Mouse (Mus musculus) cerebellum, adult 9-10 months (tissue): ENCODE measurements around the gene A3galt2.

Experiments
- DNase-seq: peaks from one replicate; pipeline ENCODE4 v3.0.0; 2022

Gene A3galt2

DNA sequence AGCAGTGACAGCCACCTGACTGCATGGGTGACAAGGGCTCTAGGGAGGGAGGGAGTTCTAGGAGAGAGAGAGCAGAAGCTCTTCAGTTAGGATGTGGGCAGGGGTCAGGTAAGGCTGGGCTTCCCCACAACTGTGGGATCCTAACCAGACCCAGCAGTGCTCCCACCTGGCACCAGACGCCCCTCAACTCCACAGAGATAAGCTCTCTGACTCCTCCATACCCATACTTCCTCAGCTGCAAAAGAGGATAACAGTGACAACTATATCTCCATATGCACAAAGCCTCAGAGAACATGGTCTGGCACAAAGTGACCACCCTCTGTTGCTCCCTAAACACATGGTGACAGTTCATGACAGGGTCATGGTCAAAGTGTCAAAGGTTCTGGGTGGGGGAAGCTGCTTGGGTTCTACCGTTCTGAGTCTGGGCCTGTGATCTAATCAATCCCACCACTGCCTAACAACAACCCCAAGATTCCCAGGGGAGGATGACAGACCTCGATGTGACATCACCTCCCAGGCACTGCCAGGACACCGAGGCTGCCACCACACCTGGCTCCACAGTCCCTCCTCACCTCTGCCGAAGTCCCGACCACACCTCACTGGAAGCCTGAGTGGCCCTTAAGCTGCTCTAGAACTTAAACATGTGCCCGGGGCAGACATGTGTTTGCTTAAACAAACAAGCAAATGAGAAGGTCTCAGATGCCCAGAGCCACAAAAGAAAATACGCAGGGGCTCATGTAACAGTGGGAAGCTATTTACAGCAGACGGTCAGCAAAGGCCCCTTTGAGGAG is 46.7 kb downstream of the A3galt2 start:
- DNase-seq: no peak

DNA sequence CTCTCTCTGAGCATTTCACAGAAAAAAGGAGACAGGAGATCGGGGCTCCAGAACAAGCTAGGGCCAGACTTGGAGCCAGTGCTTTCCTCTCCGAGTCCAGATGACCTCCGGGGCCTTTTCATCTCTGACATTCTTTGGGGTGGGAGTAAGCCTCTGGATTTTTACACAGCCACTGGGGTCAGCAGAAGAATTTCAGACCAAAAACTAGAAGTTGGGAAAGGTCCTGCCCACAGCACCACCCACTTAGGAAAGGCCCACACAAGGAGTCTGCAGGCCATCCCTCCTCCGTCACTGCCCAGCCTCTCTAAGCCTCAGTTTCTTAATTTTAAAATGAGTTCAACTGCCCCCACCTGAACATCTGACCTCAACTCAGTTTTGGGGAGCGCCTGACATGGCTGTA is 48.4 kb downstream of the A3galt2 start:
- DNase-seq: peak; percentile 18

DNA sequence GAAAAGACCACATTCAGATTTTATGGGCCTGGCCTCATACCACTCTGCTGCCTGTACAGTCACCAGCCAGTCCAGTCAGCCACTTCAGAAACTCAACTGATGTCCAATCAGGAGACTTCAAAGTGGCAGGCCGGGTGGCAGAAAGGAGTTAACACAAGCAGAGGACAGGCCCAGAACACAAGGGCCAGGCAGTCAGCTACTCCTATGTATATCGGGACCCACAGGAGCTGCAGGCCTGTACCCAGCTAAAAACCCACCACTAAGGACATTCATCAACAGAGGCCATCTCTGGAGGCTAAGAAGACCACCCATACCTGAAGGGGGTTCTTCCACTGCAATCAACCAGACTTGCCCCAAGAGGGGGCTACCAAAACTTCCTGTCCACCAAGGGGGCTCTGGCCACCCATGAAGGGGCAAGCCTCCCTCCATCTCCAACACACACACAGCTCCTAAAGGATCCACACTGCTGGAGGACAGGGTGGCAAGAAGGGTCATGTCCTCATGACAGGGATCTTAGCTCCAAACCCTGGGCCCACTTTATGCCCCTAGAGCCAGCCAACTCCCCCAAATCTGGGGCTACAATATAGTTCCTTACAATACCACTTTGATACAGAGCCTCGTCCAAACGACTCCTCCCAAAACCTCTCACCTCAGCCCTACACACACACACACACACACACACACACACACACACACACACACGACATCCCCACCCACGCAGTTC is 49.4 kb downstream of the A3galt2 start:
- peak; percentile 34 for DNase-seq

DNA sequence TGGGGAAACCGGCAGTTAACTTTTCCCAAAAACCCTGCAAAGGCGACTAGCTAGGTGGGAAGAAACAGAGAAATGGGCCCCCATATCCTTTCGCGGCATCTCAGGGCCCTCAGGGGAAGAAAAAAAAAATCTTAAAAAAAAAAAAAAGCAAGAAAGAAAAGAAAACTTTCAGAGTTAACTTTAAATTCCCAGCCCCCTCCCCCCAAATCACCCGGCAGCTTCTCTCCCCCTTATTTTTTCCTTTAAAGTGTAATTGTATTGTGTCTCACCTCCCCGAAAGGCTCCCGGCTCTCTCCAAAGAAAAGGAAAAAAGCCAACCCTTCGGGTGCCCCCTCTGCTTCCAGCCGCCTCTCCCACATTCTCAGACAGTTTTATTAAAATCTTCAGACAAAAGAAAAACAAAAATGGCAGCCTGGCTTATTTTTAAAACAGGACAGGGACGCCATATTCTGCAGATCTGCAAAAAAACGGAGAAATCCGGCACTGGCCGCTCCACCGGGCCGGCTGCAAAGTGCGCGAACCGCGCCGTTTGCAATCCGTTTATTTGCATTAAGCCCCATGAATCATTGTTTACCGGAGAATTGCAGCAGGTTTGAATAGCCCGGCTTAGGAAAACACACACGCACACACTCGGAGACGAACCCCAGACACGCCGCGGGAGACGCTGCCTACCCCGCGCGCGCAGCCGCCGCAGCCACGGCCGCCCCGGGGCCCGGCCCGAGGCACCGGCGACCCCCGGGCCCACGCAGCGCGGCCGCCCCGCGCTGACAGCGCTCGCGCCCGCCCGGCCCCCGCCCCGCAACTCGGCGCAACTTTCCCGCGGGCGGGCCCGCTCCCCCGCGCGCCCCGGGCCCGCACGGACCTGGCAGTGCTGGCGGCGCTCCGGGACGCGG is 50.2 kb downstream of the A3galt2 start:
- peak; percentile 54 for DNase-seq

DNA sequence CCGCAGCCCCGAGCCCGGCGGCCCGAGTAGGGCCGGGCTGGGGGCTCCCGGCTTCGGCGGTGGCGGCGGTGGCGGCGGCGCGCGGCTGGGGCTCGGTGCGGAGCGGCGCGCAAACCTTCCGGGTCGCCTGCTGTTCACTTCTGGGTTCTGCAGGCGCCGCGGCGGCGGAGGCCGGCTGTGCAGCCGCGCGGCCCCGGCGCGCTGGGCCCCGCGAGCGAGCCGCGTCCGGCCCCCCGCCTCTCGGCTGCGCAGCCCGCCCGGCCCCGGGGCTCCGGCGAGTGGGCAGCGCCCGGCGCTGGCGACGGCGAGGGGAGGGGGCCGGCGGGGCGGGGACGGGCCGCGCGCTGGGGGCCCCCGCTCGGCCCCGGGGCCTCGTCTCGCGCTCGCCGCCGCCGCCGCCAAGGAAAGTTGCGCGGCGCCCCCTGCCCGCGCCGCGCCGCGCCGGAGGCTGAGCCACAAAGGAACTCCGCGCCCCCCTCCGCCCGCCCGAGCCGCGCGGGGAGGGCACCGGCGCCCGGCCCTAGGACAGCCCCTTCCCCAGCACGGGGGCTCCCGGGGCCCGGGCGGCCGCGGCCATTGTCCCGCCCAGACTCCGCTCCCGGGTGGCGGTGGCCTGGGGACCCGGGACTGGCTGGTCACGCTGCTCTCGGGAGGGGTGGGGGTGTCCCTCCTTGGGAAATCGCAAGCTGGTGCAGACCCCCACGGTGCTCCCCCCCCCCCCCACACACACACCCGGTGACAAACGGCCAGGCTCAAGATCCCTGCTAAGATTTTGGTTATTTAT is 51.1 kb downstream of the A3galt2 start, which contains the start of gene Zfp362:
Gene Zfp362 (minus strand): TSS at position 3 of the 784 bp plus-strand sequence.
- DNase-seq: peak; percentile 35

DNA sequence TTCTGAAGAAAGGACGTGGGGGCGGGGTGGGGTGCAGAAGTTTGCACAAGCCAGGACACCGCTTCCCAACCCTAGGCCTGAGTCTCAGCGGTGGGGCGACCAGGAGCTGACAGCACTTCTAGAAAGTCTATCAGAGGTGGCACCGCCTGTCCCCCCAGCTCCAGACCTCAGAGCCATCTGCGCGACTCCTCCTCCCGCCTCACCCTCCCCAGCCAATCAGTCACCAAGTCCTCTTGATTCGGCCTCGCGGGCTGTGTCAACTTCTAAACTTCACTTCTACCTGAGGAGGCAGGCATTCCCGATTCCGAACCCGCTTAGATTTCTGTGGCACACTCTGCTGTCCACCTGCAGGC is 51.6 kb downstream of the A3galt2 start:
- peak; percentile 62 for DNase-seq

DNA sequence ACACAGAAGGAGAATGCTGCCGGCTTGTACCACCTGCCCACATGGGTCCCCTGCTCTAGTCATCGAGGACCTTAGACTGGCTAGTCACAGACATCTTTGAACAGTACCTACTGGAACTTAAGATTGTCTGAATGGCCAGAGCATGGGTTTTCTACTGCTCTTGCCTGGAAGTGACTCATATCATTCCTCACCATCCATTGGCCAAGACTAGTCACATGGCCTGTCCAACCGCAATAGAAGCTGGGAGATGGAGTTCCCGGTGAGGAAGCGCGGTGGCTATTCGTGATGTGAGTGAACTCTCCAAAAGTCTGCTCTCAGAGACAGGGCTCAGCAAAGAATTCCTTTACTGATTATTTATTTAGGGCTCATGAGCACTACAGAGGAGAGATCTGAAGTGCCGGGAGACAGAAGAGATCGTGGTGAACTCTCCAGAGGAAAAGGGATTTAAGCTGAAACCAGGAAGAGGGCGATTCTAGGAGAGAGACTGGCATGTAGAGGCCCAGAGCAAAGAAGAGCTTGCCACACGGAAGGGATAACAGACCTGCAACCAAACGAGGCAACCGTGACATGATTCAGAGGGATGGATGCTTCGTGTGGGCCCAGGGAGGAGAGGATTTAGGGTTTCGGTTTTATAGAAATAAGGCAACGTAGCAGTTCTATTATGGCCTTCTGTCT is 56.4 kb downstream of the A3galt2 start:
- DNase-seq: peak; percentile 86

DNA sequence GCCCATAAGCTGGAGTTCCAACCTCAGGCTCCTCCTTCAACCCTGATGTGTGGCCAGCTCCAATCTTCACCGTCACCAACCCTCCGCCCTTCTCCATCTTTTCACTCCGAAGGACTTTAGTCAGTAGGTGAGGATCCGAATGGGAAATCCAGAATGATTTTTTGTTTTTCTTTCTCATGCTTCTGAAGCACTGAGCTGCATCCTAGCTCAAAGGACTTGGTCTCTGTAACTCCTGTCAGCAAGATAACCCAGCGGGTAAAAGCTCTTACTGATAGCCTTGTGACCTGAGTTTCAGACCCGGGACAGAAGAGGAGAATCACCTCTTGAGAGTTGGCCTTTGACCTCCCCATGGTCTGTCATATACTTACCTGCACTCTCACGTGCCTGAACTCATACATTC is 61.8 kb downstream of the A3galt2 start:
- no peak for DNase-seq
